Mouse (Mus musculus): ENCODE measurements around the gene Kank1.

- TF ChIP-seq TAL1 (IDR thresholded peaks at IDR 0.05; ENCODE audit: low read length), result no peak
- no peak for TF ChIP-seq GATA1 (IDR thresholded peaks at IDR 0.05; ENCODE audit: low read length)
These were observed 21.5 kb downstream of the Kank1 start for GRCm38 (mm10) chr19:25258321-25258720.
